Mouse (Mus musculus) heart, adult 9 months (tissue): ENCODE data around the gene Prdm9.
"Not testable (repeated sequence)": the region's sequence is repeated elsewhere in the genome, so short reads cannot be mapped to it uniquely, and the experiment has no call there.

Experiments
- DNase-seq, 2 experiments: peaks; one replicate each; pipeline ENCODE4 v3.0.0; 2022; ENCODE audit warnings: low spot score in 2 of 2

The Prdm9 gene

GRCm38 (mm10) chr17:15564014-15564927, at the start of gene Prdm9:
Gene Prdm9 (minus strand): TSS chr17:15564354.
- DNase-seq: peak; percentile 99 to 100

GRCm38 (mm10) chr17:15599496-15599895, 35.3 kb upstream of the Prdm9 start:
- DNase-seq: no peak

GRCm38 (mm10) chr17:15591216-15591881, 27.2 kb upstream of the Prdm9 start:
- DNase-seq: no peak

- DNase-seq: no peak
These were observed 24.0 kb upstream of the Prdm9 start for GRCm38 (mm10) chr17:15588116-15588515.

GRCm38 (mm10) chr17:15585691-15586090, 21.5 kb upstream of the Prdm9 start:
- no peak for DNase-seq

GRCm38 (mm10) chr17:15583071-15583470, 18.9 kb upstream of the Prdm9 start:
- DNase-seq: no peak

DNA sequence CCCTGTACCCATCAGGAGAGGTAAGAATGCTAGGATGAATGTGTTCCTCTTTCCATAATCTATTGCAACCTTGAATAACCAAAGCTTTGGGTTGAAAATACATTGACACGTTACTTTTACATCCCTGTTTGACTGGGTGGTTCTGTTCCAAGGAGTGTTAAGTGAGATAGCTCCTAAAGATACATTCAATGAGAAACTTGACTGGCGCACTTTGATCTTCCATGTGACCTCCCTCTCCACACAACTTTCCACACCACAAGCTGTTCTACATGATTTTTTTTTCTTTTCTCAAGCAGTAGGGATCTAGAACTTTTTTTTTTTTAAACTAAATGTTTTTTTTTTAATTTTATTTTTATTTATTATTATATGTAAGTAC, 15.9 kb upstream of the Prdm9 start:
- DNase-seq: no peak

GRCm38 (mm10) chr17:15579410-15580071, 15.4 kb upstream of the Prdm9 start:
- DNase-seq: no peak

GRCm38 (mm10) chr17:15577291-15577694, 13.1 kb upstream of the Prdm9 start:
- DNase-seq: peak; percentile 7 to 8

GRCm38 (mm10) chr17:15575056-15575455, 10.9 kb upstream of the Prdm9 start:
- no peak for DNase-seq

GRCm38 (mm10) chr17:15566908-15567307, 2.8 kb upstream of the Prdm9 start:
- no peak for DNase-seq

DNA sequence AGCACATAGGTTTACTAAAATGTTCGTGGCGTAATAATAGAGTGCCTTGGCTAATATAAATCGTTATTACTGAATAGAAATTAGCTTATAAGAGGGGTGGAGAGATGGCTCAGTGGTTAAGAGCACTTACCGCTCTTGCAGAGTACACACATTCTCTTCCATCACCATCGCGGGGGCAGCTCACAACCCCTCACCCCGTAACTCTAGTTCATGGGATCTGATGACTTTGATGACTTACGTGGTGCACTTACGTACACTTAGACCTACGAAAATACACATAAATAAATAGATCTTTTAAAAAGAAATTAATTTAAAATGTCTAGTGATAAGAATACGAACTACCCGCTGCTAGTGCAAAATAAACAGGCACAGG, 760 bp upstream of the Prdm9 start:
- DNase-seq: no peak

- no peak for DNase-seq
These were observed 4.2 kb downstream of the Prdm9 start for GRCm38 (mm10) chr17:15559946-15560345.

DNA sequence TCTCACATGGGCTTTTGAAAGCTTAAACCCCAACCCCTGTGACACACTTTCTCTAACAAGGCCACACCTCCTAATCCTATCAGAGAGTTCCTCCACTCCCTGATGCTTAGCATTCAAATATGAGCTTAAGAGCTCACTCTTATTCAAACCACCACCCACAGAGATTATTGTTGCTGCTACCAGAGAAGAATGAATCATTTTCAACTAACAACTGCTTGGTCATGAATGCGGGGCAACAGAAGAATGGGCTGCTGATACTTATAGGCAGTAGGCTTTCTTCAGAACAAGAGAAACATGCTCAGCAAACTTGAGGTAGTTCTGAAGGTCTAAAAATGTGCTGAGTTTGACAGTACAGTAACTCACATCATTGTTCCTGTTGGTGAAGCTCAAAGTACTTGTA, 14.4 kb downstream of the Prdm9 start:
- no peak for DNase-seq

- no peak for DNase-seq
These were observed 17.7 kb downstream of the Prdm9 start for GRCm38 (mm10) chr17:15546440-15546839.

DNA sequence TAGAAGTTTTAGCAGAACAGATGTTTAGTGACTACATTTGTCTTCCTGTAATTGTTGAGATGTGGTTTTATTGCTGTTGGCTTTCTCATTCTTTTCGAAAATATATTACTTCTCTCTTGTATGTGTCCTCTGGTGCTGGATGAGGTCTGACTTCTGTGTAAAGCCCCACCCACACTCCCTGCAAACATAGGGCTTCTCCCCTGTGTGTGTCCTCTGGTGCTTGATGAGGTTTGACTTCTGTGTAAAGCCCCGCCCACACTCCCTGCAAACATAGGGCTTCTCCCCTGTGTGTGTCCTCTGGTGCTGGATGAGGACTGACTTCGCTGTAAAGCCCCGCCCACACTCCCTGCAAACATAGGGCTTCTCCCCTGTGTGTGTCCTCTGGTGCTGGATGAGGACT, 20.3 kb downstream of the Prdm9 start:
- DNase-seq: not testable (repeated sequence)

DNA sequence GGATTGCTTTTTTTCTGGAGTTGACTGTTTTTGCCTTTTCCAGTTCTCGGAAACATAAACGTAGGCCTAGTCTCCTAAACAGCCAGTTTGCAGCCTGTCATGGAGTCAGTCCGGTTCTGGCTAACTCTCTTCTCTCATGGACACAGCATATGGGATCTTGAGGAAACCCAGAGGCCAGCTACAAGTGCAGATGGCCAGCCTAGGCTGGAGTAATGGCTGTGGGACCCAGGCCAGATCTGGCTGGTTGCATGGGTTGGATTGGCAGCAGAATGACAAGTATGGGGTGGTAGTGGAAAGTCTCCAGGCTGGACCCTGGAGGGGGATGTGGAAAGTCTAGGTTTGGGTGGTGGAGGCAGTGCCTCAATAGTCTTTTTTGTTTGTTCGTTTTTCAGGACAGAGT, 23.8 kb downstream of the Prdm9 start:
- DNase-seq: no peak

DNA sequence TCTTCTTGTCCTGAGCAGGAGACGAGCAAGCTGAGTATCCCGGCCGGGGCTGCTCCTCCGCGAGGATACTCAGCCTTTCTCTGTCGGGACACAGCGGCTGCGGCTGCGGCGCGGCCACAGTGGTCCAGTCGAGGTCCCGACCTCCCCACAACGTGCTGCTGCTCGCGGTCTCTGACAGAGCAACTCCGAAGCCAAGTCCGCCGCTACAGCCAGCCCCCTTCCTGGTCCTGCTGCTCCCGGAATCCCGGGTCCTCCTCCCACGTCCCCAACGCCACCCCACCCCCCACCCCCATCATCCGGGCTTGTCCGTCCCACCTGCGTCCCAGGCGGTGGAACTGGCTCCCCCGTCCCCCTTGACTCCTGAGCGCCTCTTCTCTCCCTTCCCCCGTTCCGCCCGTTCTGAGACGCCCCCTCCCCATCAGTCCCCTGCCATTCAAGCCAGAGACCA, 27.7 kb downstream of the Prdm9 start:
- no peak for DNase-seq

DNA sequence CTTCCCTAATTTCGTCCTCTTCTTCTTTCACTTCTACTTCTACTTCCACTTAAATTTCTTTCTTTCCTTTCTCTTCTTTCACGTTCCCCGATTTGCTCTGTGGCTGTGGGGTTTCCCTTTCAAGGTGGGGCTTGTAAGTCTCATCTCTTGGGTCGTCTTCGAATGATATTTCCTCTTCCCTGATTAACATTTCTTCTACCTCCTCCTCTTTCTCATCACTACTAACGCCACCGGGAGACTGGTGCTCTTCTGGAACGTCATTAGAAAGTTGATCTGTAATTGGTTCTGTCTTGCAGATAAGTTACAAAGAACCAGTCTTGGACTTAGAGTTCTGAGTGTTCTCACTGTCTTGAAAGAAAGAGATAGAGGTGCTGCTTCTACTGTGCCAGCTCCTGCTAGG, 28.2 kb downstream of the Prdm9 start:
- no peak for DNase-seq

- DNase-seq: no peak
These were observed 28.9 kb downstream of the Prdm9 start for GRCm38 (mm10) chr17:15535162-15535800.

- DNase-seq: no peak
These were observed 34.0 kb downstream of the Prdm9 start for GRCm38 (mm10) chr17:15530141-15530540.

GRCm38 (mm10) chr17:15528887-15529286, 35.3 kb downstream of the Prdm9 start:
- DNase-seq: no peak
